Mouse (Mus musculus) embryonic facial prominence, embryonic 13.5 days (tissue): ENCODE measurements around the gene Slc46a3. TPM values are rescaled to one million over a fixed set of nuclear protein-coding genes. Genes with fewer than 3 reads are reported as not detected.

Source experiments
- ATAC-seq: fragments of 200-750 bp; cut with Nextera tagmentation; 2 replicates; pipeline ENCODE4 v1.8.0; 2017; ENCODE audit warnings: low read depth; ENCODE audit not compliant: insufficient number of reproducible peaks, insufficient read depth, low FRiP score, low TSS enrichment
- H3K27ac ChIP-seq: fragments of 300-500 bp; sonication (generic); 2 replicates; pipeline ENCODE4 v1.5.1; 2015; ENCODE audit warnings: moderate library complexity, mild to moderate bottlenecking, inconsistent platforms
- H3K27me3 ChIP-seq: fragments of 300-500 bp; sonication (generic); 2 replicates; pipeline ENCODE4 v1.6.1; 2015; ENCODE audit warnings: mild to moderate bottlenecking, inconsistent platforms
- H3K36me3 ChIP-seq: fragments of 300-500 bp; sonication (generic); 2 replicates; pipeline ENCODE4 v1.6.1; 2015; ENCODE audit warnings: mild to moderate bottlenecking, inconsistent platforms
- H3K4me1 ChIP-seq: fragments of 300-500 bp; sonication (generic); 2 replicates; pipeline ENCODE4 v1.6.1; 2015; ENCODE audit warnings: inconsistent platforms
- H3K4me2 ChIP-seq: fragments of 300-500 bp; sonication (generic); 2 replicates; pipeline ENCODE4 v1.6.1; 2015; ENCODE audit warnings: moderate library complexity, mild to moderate bottlenecking, inconsistent platforms
- H3K4me3 ChIP-seq: fragments of 300-500 bp; sonication (generic); 2 replicates; pipeline ENCODE4 v1.5.1; 2015; ENCODE audit warnings: mild to moderate bottlenecking, inconsistent platforms
- H3K9ac ChIP-seq: fragments of 300-500 bp; sonication (generic); 2 replicates; pipeline ENCODE4 v1.6.1; 2015; ENCODE audit warnings: mild to moderate bottlenecking, inconsistent platforms
- H3K9me3 ChIP-seq: fragments of 300-500 bp; sonication (generic); 2 replicates; pipeline ENCODE4 v1.6.1; 2016; ENCODE audit warnings: inconsistent platforms
- WGBS: fragments of 180-500 bp; shearing (Covaris S2); methylation state at CpG from one replicate; pipeline ENCODE4 v1.1.7; 2015; ENCODE audit warnings: mixed read lengths; 5-methylcytosine and 5-hydroxymethylcytosine counted together
- polyA plus RNA-seq: library from polyadenylated mRNA; unstranded; fragments of >200 nt; fragmentation: Nextera tagmentation; extraction: Ambion mirVana; gene quantifications from 2 replicates; pipeline ENCODE4 v1.2.1, GENCODE M21; 2015

The Slc46a3 gene
- polyA plus RNA-seq, 1 experiment from 2014 or later = 2.0 TPM

- 80% methylated on average over 8 of the region's 8 CpGs for WGBS
- peaks cover 10% of the 10 kb centered on the region for H3K4me1 ChIP-seq
- no peak overlapping the region for H3K4me2 ChIP-seq
- H3K9me3 ChIP-seq = no peaks in the 10 kb centered on the region
- no peak overlapping the region for H3K27ac ChIP-seq
- 0 out of 2 replicates have a peak, but pooled peaks cover 3% of the 10 kb centered on the region for H3K27me3 ChIP-seq
- H3K9ac ChIP-seq = no peak overlapping the region
- ATAC-seq = no peak
- no peaks in the 10 kb centered on the region for H3K36me3 ChIP-seq
- no peak overlapping the region for H3K4me3 ChIP-seq
Measured at GRCm38 (mm10) chr5:147828846-147829245, 65.8 kb downstream of the Slc46a3 start.

Other genes with a start within 250 kb of the Slc46a3 start
- gene Flt1, start 168.8 kb downstream of the Slc46a3 start, polyA plus RNA-seq = 8.8 and 10.0 TPM in 2 replicates
- 438 and 500 TPM in 2 replicates for gene Pomp, start 34.4 kb downstream of the Slc46a3 start, polyA plus RNA-seq
- 8.1 and 8.7 TPM in 2 replicates for gene Mtus2, start 62.5 kb upstream of the Slc46a3 start, polyA plus RNA-seq